Mouse (Mus musculus): ENCODE results near the gene Gm12248.

DNA sequence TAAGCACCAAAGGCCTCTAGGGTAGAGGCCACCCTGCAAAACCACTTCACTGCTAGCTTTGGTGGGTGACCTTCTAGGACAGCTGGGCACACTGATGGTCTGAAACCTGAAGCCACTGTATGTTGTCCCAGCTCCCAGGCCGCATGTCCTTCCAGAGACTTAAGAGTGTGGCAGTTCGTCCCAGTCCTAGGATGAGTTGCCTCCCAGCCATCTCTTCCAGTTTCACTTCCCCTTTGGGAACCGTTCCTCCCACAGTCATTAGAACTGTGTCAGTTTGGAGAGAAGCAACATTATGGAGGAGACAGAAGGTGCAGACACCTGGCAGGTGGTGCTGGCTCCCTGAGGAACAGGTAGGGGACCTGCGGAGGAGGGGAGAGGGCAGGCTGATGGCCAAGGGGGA is 393 bp downstream of the Gm12248 start:
- no peak for TF ChIP-seq CTCF (IDR thresholded peaks at IDR 0.05; ENCODE audit: low read depth)
- TF ChIP-seq EP300 (IDR thresholded peaks at IDR 0.05; ENCODE audit: low read depth): no peak
